ENCODE assay signal across 23 mouse cellular contexts in genomic region chr7:144604291-144604690, GRCm38 (mm10). TPM values are rescaled to one million over a fixed set of nuclear protein-coding genes. Genes with fewer than 3 reads are reported as not detected.
DNase-seq lines count a peak whose midpoint lies in the region; ATAC-seq and TF ChIP-seq lines count a peak whose summit lies in the region.
"Had no signal": no experiment of that assay in that cellular context is flagged by ENCODE, and none has a peak within 500 bp of the region (broad histone marks: within the 10 kb centered on the region; RNA-seq: fewer than 3 reads in every experiment).

No protein-coding gene starts in this region.

- H3K4me1 ChIP-seq in lung, postnatal 0 days (ENCODE audit: insufficient read depth, low read depth, low read length), result no peaks in the 10 kb centered on the region
- peaks cover 17% of the 10 kb centered on the region for H3K4me1 ChIP-seq in midbrain, embryonic 10.5 days
- 0 out of 2 replicates have a peak, but pooled peaks cover 4% of the 10 kb centered on the region for H3K4me1 ChIP-seq in midbrain, embryonic 14.5 days (ENCODE audit: control insufficient read depth, insufficient read depth, low read length)
- peaks cover 7% of the 10 kb centered on the region for H3K4me1 ChIP-seq in forebrain, embryonic 11.5 days (replicated peaks; ENCODE audit: control insufficient read depth, insufficient read depth, low read length)
- H3K4me1 ChIP-seq: embryonic facial prominence, embryonic 12.5 days; embryonic facial prominence, embryonic 15.5 days; forebrain, embryonic 15.5 days; hindbrain, embryonic 15.5 days had no signal

- ATAC-seq in lung, postnatal 0 days, result peak; percentile 68
- no peak for ATAC-seq in midbrain, embryonic 14.5 days (ENCODE audit: low FRiP score, low TSS enrichment)
- no peak for ATAC-seq in forebrain, embryonic 11.5 days (replicated peaks; ENCODE audit: low FRiP score)
- ATAC-seq: activated CD4-positive, CD25-positive, alpha-beta regulatory T cell, adult 4 months; CD4-positive, CD25-positive, alpha-beta regulatory T cell, adult 4 months; forebrain, embryonic 15.5 days had no signal

- 0 out of 2 replicates have a peak, but pooled peaks cover 7% of the 10 kb centered on the region for H3K36me3 ChIP-seq in lung, postnatal 0 days (ENCODE audit: insufficient read depth, low read length)
- peaks cover 99% of the 10 kb centered on the region for H3K36me3 ChIP-seq in midbrain, embryonic 10.5 days
- H3K36me3 ChIP-seq in midbrain, embryonic 14.5 days (ENCODE audit: control insufficient read depth, insufficient read depth, low read length), result 0 out of 2 replicates have a peak, but pooled peaks cover 4% of the 10 kb centered on the region
- no peaks in the 10 kb centered on the region; the same call in 1 of the 2 replicates for H3K36me3 ChIP-seq in forebrain, embryonic 11.5 days (ENCODE audit: control insufficient read depth, insufficient read depth, low read length)
- H3K36me3 ChIP-seq: embryonic facial prominence, embryonic 12.5 days; embryonic facial prominence, embryonic 15.5 days; forebrain, embryonic 15.5 days; heart, embryonic 13.5 days; hindbrain, embryonic 12.5 days; hindbrain, embryonic 15.5 days had no signal

- H3K9ac ChIP-seq in lung, postnatal 0 days (replicated peaks; ENCODE audit: low read depth), result no peak overlapping the region
- no peak overlapping the region for H3K9ac ChIP-seq in midbrain, embryonic 14.5 days (replicated peaks; ENCODE audit: low read length)
- no peak overlapping the region for H3K9ac ChIP-seq in forebrain, embryonic 11.5 days (ENCODE audit: low read length)
- H3K9ac ChIP-seq: embryonic facial prominence, embryonic 12.5 days; embryonic facial prominence, embryonic 15.5 days; forebrain, embryonic 12.5 days; forebrain, embryonic 15.5 days; heart, embryonic 13.5 days; hindbrain, embryonic 12.5 days; hindbrain, embryonic 15.5 days had no signal

- H3K4me2 ChIP-seq in lung, postnatal 0 days (replicated peaks; ENCODE audit: low read depth, low read length), result no peak overlapping the region
- no peak overlapping the region for H3K4me2 ChIP-seq in midbrain, embryonic 14.5 days (ENCODE audit: low read length)
- no peak overlapping the region for H3K4me2 ChIP-seq in forebrain, embryonic 11.5 days (ENCODE audit: low read depth, low read length, severe bottlenecking)
- H3K4me2 ChIP-seq: embryonic facial prominence, embryonic 12.5 days; embryonic facial prominence, embryonic 15.5 days; forebrain, embryonic 12.5 days; forebrain, embryonic 15.5 days; heart, embryonic 13.5 days; hindbrain, embryonic 12.5 days; hindbrain, embryonic 15.5 days had no signal

- no peaks in the 10 kb centered on the region for H3K27me3 ChIP-seq in lung, postnatal 0 days (replicated peaks; ENCODE audit: insufficient read depth, low read length)
- H3K27me3 ChIP-seq in midbrain, embryonic 10.5 days (ENCODE audit: low read depth, poor library complexity, severe bottlenecking), result no peaks in the 10 kb centered on the region
- no peaks in the 10 kb centered on the region for H3K27me3 ChIP-seq in midbrain, embryonic 14.5 days (ENCODE audit: control insufficient read depth, insufficient read depth, low read length)
- H3K27me3 ChIP-seq in forebrain, embryonic 11.5 days (ENCODE audit: control insufficient read depth, insufficient read depth, low read length), result no peaks in the 10 kb centered on the region
- H3K27me3 ChIP-seq: embryonic facial prominence, embryonic 12.5 days; embryonic facial prominence, embryonic 15.5 days; forebrain, embryonic 15.5 days; heart, embryonic 13.5 days; hindbrain, embryonic 12.5 days; hindbrain, embryonic 15.5 days had no signal

- 76% methylated on average over 2 of the region's 2 CpGs for WGBS in lung, postnatal 0 days
- WGBS in midbrain, embryonic 10.5 days, result 99% methylated on average over 2 of the region's 2 CpGs
- 97% methylated on average over 2 of the region's 2 CpGs for WGBS in midbrain, embryonic 14.5 days
- WGBS in forebrain, embryonic 11.5 days, result 100% methylated on average over 2 of the region's 2 CpGs

- peak; percentile 71 for DNase-seq in lung, postnatal 0 days (ENCODE audit: low spot score)
- no peak for DNase-seq in lung, postnatal 10 days
- no peak for DNase-seq in midbrain, embryonic 10.5 days (ENCODE audit: low spot score)
- no peak for DNase-seq in midbrain, embryonic 14.5 days
- peak; percentile 76 for DNase-seq in lung, postnatal 36 days
- no peak for DNase-seq in forebrain, embryonic 11.5 days (ENCODE audit: low spot score)
- DNase-seq: adrenal gland, postnatal 10 days; adrenal gland, postnatal 36 days; cerebellum, adult 2 months; cerebellum, adult 9-11 months; cerebellum, postnatal 25 days; gastrocnemius, postnatal 25 days; heart, adult 2 months had no signal

- peak; percentile 64 for TF ChIP-seq EP300 in lung, postnatal 0 days (IDR thresholded peaks at IDR 0.05)

- no peak overlapping the region for H3K27ac ChIP-seq in lung, postnatal 0 days (ENCODE audit: low read length)
- peak overlapping the region; percentile 53; the same call in 1 of the 2 replicates for H3K27ac ChIP-seq in midbrain, embryonic 10.5 days (replicated peaks)
- H3K27ac ChIP-seq in midbrain, embryonic 14.5 days (replicated peaks; ENCODE audit: low read depth, low read length), result no peak overlapping the region
- H3K27ac ChIP-seq in forebrain, embryonic 11.5 days (ENCODE audit: low read depth, low read length), result no peak overlapping the region
- H3K27ac ChIP-seq: embryonic facial prominence, embryonic 12.5 days; embryonic facial prominence, embryonic 15.5 days; forebrain, embryonic 12.5 days; forebrain, embryonic 15.5 days; heart, adult 2 months; heart, embryonic 10.5 days; heart, embryonic 13.5 days; hindbrain, embryonic 12.5 days; hindbrain, embryonic 15.5 days had no signal

- no peak for TF ChIP-seq CTCF in lung, postnatal 0 days (IDR thresholded peaks at IDR 0.05)

- H3K4me3 ChIP-seq in lung, postnatal 0 days (ENCODE audit: low read depth, low read length), result no peak overlapping the region
- no peak overlapping the region for H3K4me3 ChIP-seq in midbrain, embryonic 10.5 days
- no peak overlapping the region for H3K4me3 ChIP-seq in midbrain, embryonic 14.5 days (replicated peaks; ENCODE audit: low read depth, low read length)
- no peak overlapping the region for H3K4me3 ChIP-seq in forebrain, embryonic 11.5 days (ENCODE audit: low read depth, low read length)
- H3K4me3 ChIP-seq: embryonic facial prominence, embryonic 12.5 days; embryonic facial prominence, embryonic 15.5 days; forebrain, embryonic 12.5 days; forebrain, embryonic 15.5 days; heart, adult 2 months; heart, embryonic 10.5 days; heart, embryonic 13.5 days; hindbrain, embryonic 12.5 days; hindbrain, embryonic 15.5 days had no signal

- no peaks in the 10 kb centered on the region for H3K9me3 ChIP-seq in lung, postnatal 0 days (ENCODE audit: low read length)
- H3K9me3 ChIP-seq in midbrain, embryonic 10.5 days (replicated peaks), result no peaks in the 10 kb centered on the region
- H3K9me3 ChIP-seq in midbrain, embryonic 14.5 days (ENCODE audit: control insufficient read depth, low read length), result no peaks in the 10 kb centered on the region
- H3K9me3 ChIP-seq in forebrain, embryonic 11.5 days (ENCODE audit: control insufficient read depth, low read length), result no peaks in the 10 kb centered on the region
- H3K9me3 ChIP-seq: embryonic facial prominence, embryonic 12.5 days; embryonic facial prominence, embryonic 15.5 days; forebrain, embryonic 12.5 days; forebrain, embryonic 15.5 days; heart, embryonic 10.5 days; heart, embryonic 13.5 days; hindbrain, embryonic 12.5 days; hindbrain, embryonic 15.5 days had no signal

RNA-seq across cellular contexts. Expression of gene Fadd, which starts 22.0 kb away (rescaled TPM):
- polyA plus RNA-seq in lung, postnatal 0 days (2015; fragmentation: Nextera tagmentation; extraction: Ambion mirVana), result 7.4 and 8.1 TPM in 2 replicates
- 11.0 and 11.6 TPM in 2 replicates for polyA plus RNA-seq in midbrain, embryonic 10.5 days (2016; fragmentation: Nextera tagmentation; extraction: Ambion mirVana)
- 4.2 and 6.1 TPM in 2 replicates for polyA plus RNA-seq in midbrain, embryonic 14.5 days (2014; fragmentation: Nextera tagmentation; extraction: Ambion mirVana)
- polyA plus RNA-seq in forebrain, embryonic 11.5 days (2014; fragmentation: Nextera tagmentation; extraction: Ambion mirVana), result 10.3 and 10.6 TPM in 2 replicates

RNA-seq across cellular contexts. Expression of gene Ppfia1, which starts 50.8 kb away (rescaled TPM):
- 19.7 and 22.0 TPM in 2 replicates for polyA plus RNA-seq in lung, postnatal 0 days (2015; fragmentation: Nextera tagmentation; extraction: Ambion mirVana)
- 39.6 and 44.0 TPM in 2 replicates for polyA plus RNA-seq in midbrain, embryonic 10.5 days (2016; fragmentation: Nextera tagmentation; extraction: Ambion mirVana)
- 28.3 and 33.3 TPM in 2 replicates for polyA plus RNA-seq in midbrain, embryonic 14.5 days (2014; fragmentation: Nextera tagmentation; extraction: Ambion mirVana)
- polyA plus RNA-seq in forebrain, embryonic 11.5 days (2014; fragmentation: Nextera tagmentation; extraction: Ambion mirVana), result 53.0 and 58.3 TPM in 2 replicates

Comparison
In these comparisons a context has a peak if more than half of its experiments do, and no peak if none do; other contexts are left out.
1. DNase-seq: peak in lung, postnatal 0 days (single experiment) and lung, postnatal 36 days (single experiment); none in lung, postnatal 10 days (single experiment), midbrain, embryonic 10.5 days (single experiment), midbrain, embryonic 14.5 days (single experiment) and forebrain, embryonic 11.5 days (single experiment).